Mouse (Mus musculus) stomach, postnatal 0 days (tissue): Measurements from ENCODE around the gene Gnai2. TPM values are rescaled to one million over a fixed set of nuclear protein-coding genes. Genes with fewer than 3 reads are reported as not detected.

Experiments
- ATAC-seq: fragments of 200-750 bp; cut with Nextera tagmentation; 2 replicates; pipeline ENCODE4 v1.8.0; 2017; ENCODE audit not compliant: low FRiP score, low TSS enrichment
- DNase-seq: peaks from one replicate; pipeline ENCODE4 v3.0.0-alpha.2; 2016; ENCODE audit warnings: low spot score
- H3K27ac ChIP-seq: fragments of 300-500 bp; sonication (generic); replicated peaks from 2 replicates; pipeline ENCODE4 v1.5.1; 2014; ENCODE audit warnings: mild to moderate bottlenecking, control low read depth
- H3K27me3 ChIP-seq: fragments of 300-500 bp; sonication (generic); 2 replicates; pipeline ENCODE4 v1.6.1; 2014; ENCODE audit warnings: low read length; ENCODE audit not compliant: control insufficient read depth, insufficient read depth
- H3K36me3 ChIP-seq: fragments of 300-500 bp; sonication (generic); 2 replicates; pipeline ENCODE4 v1.6.1; 2014; ENCODE audit warnings: low read length, mixed read lengths; ENCODE audit not compliant: control insufficient read depth, insufficient read depth
- H3K4me1 ChIP-seq: fragments of 300-500 bp; sonication (generic); replicated peaks from 2 replicates; pipeline ENCODE4 v1.6.1; 2014; ENCODE audit warnings: antibody characterized with exemption; ENCODE audit not compliant: control insufficient read depth, insufficient read depth
- H3K4me2 ChIP-seq: fragments of 300-500 bp; sonication (generic); replicated peaks from 2 replicates; pipeline ENCODE4 v1.6.1; 2014; ENCODE audit warnings: low read depth, mild to moderate bottlenecking, control low read depth, moderate library complexity
- H3K4me3 ChIP-seq: fragments of 300-500 bp; sonication (generic); 2 replicates; pipeline ENCODE4 v1.5.1; 2014; ENCODE audit warnings: low read depth, low read length, control low read depth
- H3K9ac ChIP-seq: fragments of 300-500 bp; sonication (generic); 2 replicates; pipeline ENCODE4 v1.6.1; 2014; ENCODE audit warnings: mild to moderate bottlenecking, low read length, control low read depth, mixed read lengths
- H3K9me3 ChIP-seq: fragments of 300-500 bp; sonication (generic); 2 replicates; pipeline ENCODE4 v1.6.1; 2016; ENCODE audit warnings: low read length; ENCODE audit not compliant: control insufficient read depth
- CTCF ChIP-seq: IDR thresholded peaks from 2 replicates; pipeline ENCODE4 v1.5.1; 2016; ENCODE audit warnings: antibody characterized with exemption, low read depth, mild to moderate bottlenecking, moderate library complexity
- EP300 ChIP-seq: optimal IDR thresholded peaks from 2 replicates; pipeline ENCODE3; 2016; ENCODE audit warnings: antibody characterized with exemption
- WGBS: fragments of 180-500 bp; shearing (Covaris S2); extraction: QIAGEN DNeasy Blood & Tissue Kit; methylation state at CpG from one replicate; pipeline ENCODE4 v1.1.7; 2014; 5-methylcytosine and 5-hydroxymethylcytosine counted together
- polyA plus RNA-seq: library from polyadenylated mRNA; unstranded; fragments of >200 nt; fragmentation: Nextera tagmentation; extraction: Ambion mirVana; gene quantifications from 2 replicates; pipeline ENCODE4 v1.2.1, GENCODE M21; 2015

Gnai2 gene
- polyA plus RNA-seq, 1 experiment from 2014 or later, result 189 TPM

DNA sequence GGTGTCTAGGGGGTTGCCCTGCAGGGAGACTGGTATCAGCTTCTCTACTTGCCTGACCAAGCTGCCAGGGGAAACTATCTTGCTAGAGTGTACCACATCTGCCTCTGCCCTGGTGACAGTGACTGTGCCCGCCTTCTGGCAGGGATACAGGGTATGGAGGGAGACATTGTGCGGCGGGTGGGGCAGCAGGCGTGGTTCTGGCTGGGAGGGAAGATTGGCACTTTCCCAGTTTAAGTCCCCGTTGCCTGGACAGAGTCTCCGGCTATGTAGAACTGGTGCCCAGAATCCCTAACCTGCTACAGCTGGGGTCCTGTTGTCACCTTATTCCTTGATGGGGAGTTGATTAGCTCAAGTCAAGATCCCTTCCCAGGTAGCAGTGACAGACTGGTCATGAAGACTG, 2.7 kb downstream of the Gnai2 start:
- no peak for ATAC-seq
- 24% methylated on average over 6 of the region's 6 CpGs for WGBS
- Histone ChIP-seq H3K27me3 (no peaks in the 10 kb centered on the region), H3K36me3 (no peaks in the 10 kb centered on the region), H3K9ac (peak overlapping the region; percentile 94), H3K4me2 (peak overlapping the region; percentile 99), H3K27ac (peak overlapping the region; percentile 93), H3K4me3 (peak overlapping the region; percentile 83), H3K9me3 (no peaks in the 10 kb centered on the region), H3K4me1 (peaks cover 21% of the 10 kb centered on the region)
- TF ChIP-seq CTCF (no peak), EP300 (no peak)
- no peak for DNase-seq

DNA sequence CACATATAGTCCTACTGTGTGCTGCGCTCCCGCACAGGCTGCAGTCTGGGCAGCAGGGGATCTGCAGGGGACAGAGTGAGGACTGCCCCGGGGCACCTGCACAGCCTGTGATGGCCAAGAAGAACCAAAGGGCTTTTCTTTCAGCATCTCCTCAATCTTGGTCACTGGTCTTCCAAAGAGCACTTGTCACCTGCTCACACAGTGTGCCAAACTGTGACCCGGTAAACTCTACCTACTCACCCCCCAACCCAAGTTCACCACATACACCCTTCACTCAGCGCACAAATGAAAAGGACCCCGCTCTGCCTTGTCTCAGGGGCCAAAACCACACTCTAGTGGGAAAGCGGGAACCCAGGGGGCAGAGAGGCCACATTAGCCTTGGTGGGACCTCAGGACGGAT, 3.3 kb downstream of the Gnai2 start:
- H3K4me1 ChIP-seq, result peaks cover 25% of the 10 kb centered on the region

GRCm38 (mm10) chr9:107631311-107631826, 3.8 kb downstream of the Gnai2 start:
- Histone ChIP-seq H3K4me2 (no peak overlapping the region), H3K36me3 (no peaks in the 10 kb centered on the region), H3K27me3 (no peaks in the 10 kb centered on the region), H3K9me3 (no peaks in the 10 kb centered on the region), H3K4me1 (peaks cover 28% of the 10 kb centered on the region), H3K4me3 (no peak overlapping the region), H3K27ac (peak overlapping the region; percentile 20; the same call in 1 of the 2 replicates), H3K9ac (no peak overlapping the region)
- TF ChIP-seq EP300, result no peak
- ATAC-seq (no peak), DNase-seq (no peak)
- 66% methylated on average over 9 of the region's 9 CpGs for WGBS

More for the DNA sequence above, 3.3 kb downstream of the Gnai2 start:
- peak overlapping the region; percentile 20; the same call in 1 of the 2 replicates for H3K27ac ChIP-seq
- TF ChIP-seq EP300, result no peak
- TF ChIP-seq CTCF, result no peak
- 88% methylated on average over 8 of the region's 8 CpGs for WGBS
- H3K4me2 ChIP-seq, result no peak overlapping the region
- H3K9ac ChIP-seq, result no peak overlapping the region
- H3K36me3 ChIP-seq, result no peaks in the 10 kb centered on the region
- H3K27me3 ChIP-seq, result no peaks in the 10 kb centered on the region
- no peak for DNase-seq
- ATAC-seq, result no peak
- H3K9me3 ChIP-seq, result no peaks in the 10 kb centered on the region
- no peak overlapping the region for H3K4me3 ChIP-seq

DNA sequence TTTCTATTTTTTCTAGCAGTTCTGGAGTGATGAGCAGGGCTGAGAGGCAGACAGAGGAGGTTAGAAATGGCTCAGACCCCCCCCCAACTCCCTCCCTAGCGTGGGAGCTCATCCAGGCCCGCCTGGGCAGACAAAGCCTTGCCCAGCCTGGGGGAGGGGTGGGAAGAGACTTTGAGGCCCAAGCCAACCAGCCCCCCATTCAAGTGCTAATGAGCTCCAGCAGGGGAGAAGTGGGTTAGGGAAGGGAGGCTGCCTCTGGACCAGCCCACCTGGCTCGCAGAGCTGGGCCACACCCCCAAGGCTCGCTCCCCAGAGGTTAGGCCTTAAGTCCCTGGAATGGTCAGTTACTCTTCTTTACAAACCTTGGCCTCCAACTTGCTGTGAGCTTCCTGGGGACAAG, 4.6 kb downstream of the Gnai2 start:
- H3K27ac ChIP-seq, result peak overlapping the region; percentile 82
- H3K4me2 ChIP-seq, result peak overlapping the region; percentile 8; the same call in 1 of the 2 replicates
- 0 out of 2 replicates have a peak, but pooled peaks cover under 1% of the 10 kb centered on the region for H3K36me3 ChIP-seq
- H3K4me3 ChIP-seq, result no peak overlapping the region
- no peak overlapping the region for H3K9ac ChIP-seq
- TF ChIP-seq EP300 (no peak), CTCF (no peak)
- WGBS, result 21% methylated on average over 4 of the region's 4 CpGs
- peaks cover 28% of the 10 kb centered on the region for H3K4me1 ChIP-seq
- ATAC-seq (no peak), DNase-seq (no peak)
- H3K9me3 ChIP-seq, result no peaks in the 10 kb centered on the region
- H3K27me3 ChIP-seq, result no peaks in the 10 kb centered on the region

GRCm38 (mm10) chr9:107629901-107630425, 5.2 kb downstream of the Gnai2 start:
- DNase-seq (no peak), ATAC-seq (no peak)
- Histone ChIP-seq H3K4me3 (no peak overlapping the region), H3K4me1 (peaks cover 28% of the 10 kb centered on the region), H3K9me3 (no peaks in the 10 kb centered on the region), H3K27ac (peak overlapping the region; percentile 82), H3K9ac (peak overlapping the region; percentile 31; the same call in 1 of the 2 replicates), H3K4me2 (peak overlapping the region; percentile 8; the same call in 1 of the 2 replicates), H3K27me3 (no peaks in the 10 kb centered on the region), H3K36me3 (peaks cover 5% of the 10 kb centered on the region; the same call in 1 of the 2 replicates)
- TF ChIP-seq EP300 (no peak), CTCF (no peak)
- WGBS, result 23% methylated on average over 14 of the region's 14 CpGs

DNA sequence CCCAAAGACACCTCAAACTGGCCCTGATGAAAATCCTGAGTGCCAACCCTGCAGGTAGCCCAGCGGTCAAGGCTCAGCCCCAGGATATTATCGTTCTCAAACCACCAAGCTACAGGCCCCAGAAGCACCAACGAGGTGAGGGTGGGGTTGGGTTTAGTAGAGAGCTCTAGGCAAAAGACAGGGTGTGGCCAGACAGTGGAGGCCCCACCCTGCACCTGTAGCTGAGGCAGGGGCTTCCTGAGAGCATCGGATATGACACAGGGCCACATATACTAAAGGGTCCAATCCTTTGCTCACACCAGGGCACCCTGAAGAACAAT, 5.8 kb downstream of the Gnai2 start:
- Histone ChIP-seq H3K27ac (peak overlapping the region; percentile 82), H3K4me3 (no peak overlapping the region), H3K9me3 (no peaks in the 10 kb centered on the region), H3K27me3 (no peaks in the 10 kb centered on the region), H3K36me3 (peaks cover 5% of the 10 kb centered on the region; the same call in 1 of the 2 replicates), H3K4me2 (no peak overlapping the region), H3K9ac (peak overlapping the region; percentile 31; the same call in 1 of the 2 replicates), H3K4me1 (peaks cover 28% of the 10 kb centered on the region)
- DNase-seq (no peak), ATAC-seq (no peak)
- WGBS, result 17% methylated on average over 4 of the region's 4 CpGs
- TF ChIP-seq CTCF (no peak), EP300 (no peak)
